Mouse (Mus musculus) MEL (cell line): Measurements from ENCODE around the gene P2rx6.

Source experiments
- CTCF ChIP-seq, 3 experiments: IDR thresholded peaks in 2 of 3; conservative IDR thresholded peaks in 1 of 3; 2 replicates each; pipeline ENCODE4 v1.5.1; 2011 to 2012; ENCODE audit warnings: low read length in 3 of 3, low read depth in 2 of 3, mild to moderate bottlenecking in 2 of 3, improper control_type of control experiment in 1 of 3, inconsistent platforms in 1 of 3, mixed read lengths in 1 of 3, moderate library complexity in 1 of 3; ENCODE audit not compliant: control insufficient read depth in 1 of 3, insufficient read depth in 1 of 3, poor library complexity in 1 of 3, severe bottlenecking in 1 of 3
- GATA1 ChIP-seq: IDR thresholded peaks from 2 replicates; pipeline ENCODE4 v1.6.1; 2011; ENCODE audit warnings: low read depth, low read length, improper control_type of control experiment
- HCFC1 ChIP-seq: IDR thresholded peaks from 2 replicates; pipeline ENCODE4 v1.6.1; 2012; ENCODE audit warnings: low read depth, mild to moderate bottlenecking, inconsistent platforms, low read length, improper control_type of control experiment, moderate library complexity
- MAFK ChIP-seq: IDR thresholded peaks from 2 replicates; pipeline ENCODE4 v1.6.1; 2011; ENCODE audit warnings: low read depth, mild to moderate bottlenecking, low read length, improper control_type of control experiment, borderline replicate concordance
- MAZ ChIP-seq: IDR thresholded peaks from 2 replicates; pipeline ENCODE4 v1.6.1; 2012; ENCODE audit warnings: low read depth, mild to moderate bottlenecking, inconsistent platforms, low read length, improper control_type of control experiment
- NELFE ChIP-seq: IDR thresholded peaks from 2 replicates; pipeline ENCODE4 v1.6.1; 2011; ENCODE audit warnings: low read depth, low read length, improper control_type of control experiment
- POLR2A ChIP-seq, 2 experiments: IDR thresholded peaks; 2 replicates each; pipeline ENCODE4 v1.6.1; 2011 to 2012; ENCODE audit warnings: low read length in 2 of 2, mild to moderate bottlenecking in 2 of 2, control low read depth in 1 of 2, improper control_type of control experiment in 1 of 2, low read depth in 1 of 2, moderate library complexity in 1 of 2; ENCODE audit not compliant: control insufficient read depth in 1 of 2, insufficient read depth in 1 of 2, poor library complexity in 1 of 2
- RCOR1 ChIP-seq: IDR thresholded peaks from 2 replicates; pipeline ENCODE4 v1.6.1; 2012; ENCODE audit warnings: low read depth, mild to moderate bottlenecking, inconsistent platforms, low read length, improper control_type of control experiment
- ZMIZ1 ChIP-seq: IDR thresholded peaks from 2 replicates; pipeline ENCODE4 v1.6.1; 2012; ENCODE audit warnings: low read depth, mild to moderate bottlenecking, inconsistent platforms, low read length, improper control_type of control experiment, moderate library complexity

DNA sequence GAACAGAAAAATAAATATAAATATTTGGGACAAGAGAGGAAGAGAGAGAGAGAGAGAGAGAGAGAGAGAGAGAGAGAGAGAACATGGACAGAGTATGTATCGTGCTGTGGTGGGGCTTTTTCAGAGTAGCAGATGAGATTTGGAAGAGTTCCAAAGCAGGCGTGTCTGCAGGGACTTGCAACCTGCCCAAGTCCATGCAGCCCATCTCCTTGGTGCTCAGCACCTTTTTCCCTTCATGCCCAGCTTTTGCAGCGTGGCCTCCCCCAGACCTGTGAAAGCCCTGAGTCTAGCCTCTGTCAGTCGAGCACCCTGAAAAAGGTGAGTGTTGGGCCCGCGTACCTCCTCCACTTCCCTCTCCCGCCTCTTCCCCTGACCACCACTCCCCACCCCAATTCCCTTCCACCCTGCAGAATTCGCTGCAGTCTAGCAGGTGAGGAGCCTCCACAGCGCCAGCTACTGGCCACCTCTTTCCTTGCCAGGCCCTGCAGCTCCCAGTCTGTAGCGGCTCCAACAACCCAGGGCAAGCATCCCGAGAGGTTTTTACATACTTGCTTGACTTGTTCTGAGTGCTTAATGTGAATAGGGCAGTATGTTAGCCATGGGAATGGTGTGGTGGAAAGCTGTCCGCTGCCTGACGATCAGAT lies 56.4 kb downstream of the P2rx6 start:
- TF ChIP-seq CTCF (IDR thresholded peaks at IDR 0.05 in 2 of 3, conservative IDR thresholded peaks at IDR 0.05 in 1 of 3; ENCODE audit: control insufficient read depth in 1 of 3, insufficient read depth in 1 of 3, low read depth in 2 of 3, low read length in 3 of 3, poor library complexity in 1 of 3, severe bottlenecking in 1 of 3) (peak; percentile 83 to 98 (median 97)), NELFE (no peak), RCOR1 (peak; percentile 55; the same call in 1 of the 2 replicates), MAFK (no peak), ZMIZ1 (no peak), GATA1 (no peak), HCFC1 (peak; percentile 59; the same call in 1 of the 2 replicates), POLR2A (IDR thresholded peaks at IDR 0.05; ENCODE audit: control insufficient read depth in 1 of 2, insufficient read depth in 1 of 2, low read depth in 1 of 2, low read length in 2 of 2, poor library complexity in 1 of 2) (no peak), MAZ (no peak)
